Mouse (Mus musculus): ENCODE measurements around the gene Brwd1. TPM values are rescaled to one million over a fixed set of nuclear protein-coding genes. Genes with fewer than 3 reads are reported as not detected.
A peak's percentile ranks its signal among the peaks of the same experiment; 100 is the strongest.
"Not testable (repeated sequence)": the region's sequence is repeated elsewhere in the genome, so short reads cannot be mapped to it uniquely, and the experiment has no call there.

Brwd1 gene
- polyA plus RNA-seq, 1 experiment from 2014 or later: 17.6 TPM

DNA sequence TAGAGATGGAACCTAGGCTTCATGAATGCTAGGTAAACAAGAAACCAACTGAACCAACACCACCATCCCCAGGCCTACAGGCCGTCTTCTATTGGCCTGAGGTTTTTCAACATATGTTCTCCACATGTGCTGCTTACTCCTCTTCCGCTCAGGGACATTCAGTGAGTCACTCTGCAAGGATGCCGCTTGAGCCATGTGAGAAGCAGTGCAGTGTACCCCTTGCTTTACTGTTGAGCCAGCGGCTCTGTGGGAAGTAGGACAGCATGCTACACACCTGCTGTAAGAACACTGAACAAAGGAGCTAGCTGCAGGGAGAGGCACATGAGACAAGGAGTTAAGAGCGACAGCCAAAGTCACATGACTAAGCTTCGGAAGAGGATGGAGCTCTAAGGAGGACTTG lies 47.9 kb downstream of the Brwd1 start:
- 99% methylated on average over 6 of the region's 6 CpGs for WGBS (ENCODE audit: missing documents)
- Histone ChIP-seq H3K79me2 (ENCODE audit: inconsistent target) (no peaks in the 10 kb centered on the region), H3K27ac (no peak overlapping the region), H3K4me3 (ENCODE audit: inconsistent target) (no peak overlapping the region), H3K36me3 (ENCODE audit: inconsistent target) (peaks cover 93% of the 10 kb centered on the region)

DNA sequence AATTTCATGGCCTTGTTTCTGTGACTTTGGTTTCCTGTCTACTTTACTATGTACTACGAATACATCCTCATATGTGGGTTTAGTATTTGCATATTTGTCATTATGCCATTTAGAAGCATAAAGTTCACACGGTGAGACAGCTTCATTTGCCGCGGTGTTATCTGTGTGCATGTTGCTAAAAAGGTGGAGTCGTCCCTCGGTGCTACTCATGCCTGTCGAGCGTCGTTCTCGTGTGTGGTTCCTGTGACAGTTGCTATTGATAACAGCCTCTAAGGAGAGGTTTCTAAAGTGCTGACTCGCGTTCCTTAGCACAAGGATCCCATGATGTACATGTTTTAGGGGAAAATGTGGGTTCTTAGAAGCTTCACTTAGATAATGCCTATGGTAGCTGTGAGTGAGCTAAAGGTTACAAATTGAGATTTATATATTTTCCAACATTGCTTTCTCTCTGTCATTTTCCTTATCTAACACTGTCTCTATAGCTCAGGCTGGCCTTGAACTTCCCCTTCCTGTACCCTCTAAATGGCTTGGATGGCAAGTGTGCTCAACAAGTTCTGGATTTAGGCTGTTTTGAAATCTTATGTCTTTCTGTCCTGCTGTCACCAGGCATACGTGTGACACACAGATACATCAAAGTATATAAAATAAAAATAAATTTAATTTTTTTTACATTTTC lies 49.8 kb downstream of the Brwd1 start:
- Histone ChIP-seq H3K79me2 (ENCODE audit: inconsistent target) (no peaks in the 10 kb centered on the region), H3K27ac (no peak overlapping the region), H3K36me3 (ENCODE audit: inconsistent target) (peaks cover 82% of the 10 kb centered on the region), H3K4me3 (ENCODE audit: inconsistent target) (no peak overlapping the region)
- 90% methylated on average over 13 of the region's 13 CpGs for WGBS (ENCODE audit: missing documents)

DNA sequence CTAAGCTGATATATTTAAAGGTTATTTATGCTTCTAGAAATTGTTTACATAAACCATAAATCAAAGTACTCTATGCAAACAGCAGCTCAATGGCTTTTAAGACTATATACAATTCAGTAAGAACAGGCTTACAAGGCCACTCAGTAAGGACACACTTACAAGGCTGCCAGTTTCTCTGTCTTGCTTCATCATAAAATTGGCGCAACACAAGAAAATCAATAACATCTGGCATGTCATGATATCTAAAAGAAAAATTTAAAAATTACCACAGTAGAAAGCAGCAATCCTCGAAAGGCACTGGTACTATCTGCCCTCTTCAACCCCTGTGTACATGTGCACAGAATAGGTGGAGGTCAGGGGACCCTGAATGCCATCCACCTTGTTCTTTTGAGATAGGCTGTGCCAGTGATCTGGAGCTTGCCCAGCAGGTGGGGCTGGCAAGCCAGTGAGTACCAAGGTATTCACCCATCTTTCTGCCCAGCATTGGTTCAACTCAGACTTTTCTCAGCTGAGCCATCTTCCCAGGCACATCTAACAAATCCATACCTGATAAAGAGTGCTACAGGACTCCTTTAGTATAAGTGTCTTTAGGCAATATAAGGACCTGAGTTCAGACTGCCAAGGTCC lies 51.7 kb downstream of the Brwd1 start:
- no peaks in the 10 kb centered on the region for H3K79me2 ChIP-seq (ENCODE audit: inconsistent target)
- H3K27ac ChIP-seq: no peak overlapping the region
- peaks cover 79% of the 10 kb centered on the region for H3K36me3 ChIP-seq (ENCODE audit: inconsistent target)
- 96% methylated on average over 2 of the region's 2 CpGs for WGBS (ENCODE audit: missing documents)
- no peak overlapping the region for H3K4me3 ChIP-seq (ENCODE audit: inconsistent target)

DNA sequence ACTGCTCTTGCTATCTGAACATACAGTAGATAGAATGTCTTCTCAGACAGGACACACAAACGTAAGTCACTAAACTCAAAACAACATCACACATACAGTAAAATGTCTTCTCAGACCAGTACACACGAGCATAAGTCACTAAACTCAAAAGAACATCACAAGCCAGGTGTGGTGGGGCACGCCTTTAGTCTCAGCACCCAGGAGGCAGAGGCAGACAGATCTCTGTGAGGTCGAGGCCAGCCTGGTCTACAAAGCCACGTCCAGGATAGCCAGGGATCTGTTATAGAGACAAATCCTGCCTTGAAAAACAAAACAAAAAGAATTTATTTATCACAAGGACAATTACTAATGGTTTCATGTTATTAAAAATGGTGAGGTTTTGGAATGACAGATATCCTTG lies 56.1 kb downstream of the Brwd1 start:
- H3K4me3 ChIP-seq (ENCODE audit: inconsistent target): no peak overlapping the region
- H3K79me2 ChIP-seq (ENCODE audit: inconsistent target): no peaks in the 10 kb centered on the region
- 96% methylated on average over 5 of the region's 5 CpGs for WGBS (ENCODE audit: missing documents)
- H3K27ac ChIP-seq: no peak overlapping the region
- H3K36me3 ChIP-seq (ENCODE audit: inconsistent target): peaks cover 57% of the 10 kb centered on the region

DNA sequence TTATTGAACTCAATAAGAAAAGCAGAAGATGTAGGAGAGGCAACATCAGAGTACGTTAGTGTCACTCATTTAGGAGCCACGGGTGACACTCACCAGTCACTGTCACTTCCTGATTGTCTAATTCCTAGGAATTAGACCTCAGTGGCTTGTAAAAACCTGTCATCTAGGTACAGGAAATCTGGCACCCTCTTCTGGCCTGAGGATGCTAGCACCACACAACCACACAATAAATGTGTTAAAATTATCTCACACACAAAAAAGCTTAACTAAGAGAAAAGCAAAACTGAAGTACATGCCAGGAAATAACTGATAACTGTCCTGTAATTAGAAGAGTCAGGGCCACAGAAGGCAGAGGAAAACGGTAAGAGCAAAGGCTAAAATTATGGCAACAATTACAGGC lies 57.1 kb downstream of the Brwd1 start:
- Histone ChIP-seq H3K36me3 (ENCODE audit: inconsistent target) (peaks cover 54% of the 10 kb centered on the region), H3K4me3 (ENCODE audit: inconsistent target) (no peak overlapping the region), H3K27ac (no peak overlapping the region), H3K79me2 (ENCODE audit: inconsistent target) (no peaks in the 10 kb centered on the region)
- 73% methylated on average over 3 of the region's 3 CpGs for WGBS (ENCODE audit: missing documents)

DNA sequence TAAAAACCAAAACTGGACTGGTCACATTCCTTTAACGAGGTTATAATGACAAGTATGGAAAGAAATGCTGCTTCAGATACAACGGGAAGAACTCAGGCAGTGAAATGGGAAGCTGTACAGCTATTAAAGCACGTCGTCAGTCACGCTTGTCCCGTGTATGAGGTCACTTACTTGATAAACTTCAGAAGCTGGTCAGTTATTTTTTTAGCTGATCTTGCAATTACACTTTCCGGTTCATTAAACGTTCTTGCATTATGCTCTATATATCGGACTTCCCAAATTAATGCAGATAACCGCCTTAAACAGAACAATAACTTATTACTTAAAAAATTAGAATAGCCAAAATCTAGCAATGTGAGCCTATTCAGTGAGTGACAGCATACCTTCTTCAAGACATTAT lies 61.3 kb downstream of the Brwd1 start:
- WGBS (ENCODE audit: missing documents): 94% methylated on average over 10 of the region's 10 CpGs
- Histone ChIP-seq H3K36me3 (ENCODE audit: inconsistent target) (peaks cover 69% of the 10 kb centered on the region), H3K79me2 (ENCODE audit: inconsistent target) (no peaks in the 10 kb centered on the region), H3K4me3 (ENCODE audit: inconsistent target) (no peak overlapping the region), H3K27ac (no peak overlapping the region)

DNA sequence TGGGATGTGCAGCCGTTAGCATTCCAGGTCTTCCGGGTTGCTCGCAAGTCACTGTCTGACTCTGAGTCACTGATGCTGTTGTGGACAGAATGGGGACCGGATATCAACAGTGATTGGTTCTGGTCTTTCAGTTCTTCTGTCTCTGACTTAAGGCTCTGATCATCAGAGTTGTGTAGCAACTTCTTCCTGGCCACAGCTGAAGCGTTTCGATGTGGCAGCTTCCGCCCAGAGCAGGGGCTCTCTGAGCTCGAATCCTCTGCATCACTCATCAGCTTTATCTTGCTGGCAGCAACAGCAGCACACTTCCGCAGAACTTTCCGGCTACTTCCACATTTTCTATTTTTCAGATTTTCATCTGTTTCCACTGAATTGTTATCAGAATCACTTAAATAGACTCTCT lies 73.2 kb downstream of the Brwd1 start:
- H3K36me3 ChIP-seq (ENCODE audit: inconsistent target); H3K4me3 ChIP-seq (ENCODE audit: inconsistent target); H3K27ac ChIP-seq: not testable (repeated sequence)
- peaks cover 17% of the 10 kb centered on the region for H3K79me2 ChIP-seq (ENCODE audit: inconsistent target)
- WGBS (ENCODE audit: missing documents): no CpG with 5 or more reads among the region's 10 CpGs

DNA sequence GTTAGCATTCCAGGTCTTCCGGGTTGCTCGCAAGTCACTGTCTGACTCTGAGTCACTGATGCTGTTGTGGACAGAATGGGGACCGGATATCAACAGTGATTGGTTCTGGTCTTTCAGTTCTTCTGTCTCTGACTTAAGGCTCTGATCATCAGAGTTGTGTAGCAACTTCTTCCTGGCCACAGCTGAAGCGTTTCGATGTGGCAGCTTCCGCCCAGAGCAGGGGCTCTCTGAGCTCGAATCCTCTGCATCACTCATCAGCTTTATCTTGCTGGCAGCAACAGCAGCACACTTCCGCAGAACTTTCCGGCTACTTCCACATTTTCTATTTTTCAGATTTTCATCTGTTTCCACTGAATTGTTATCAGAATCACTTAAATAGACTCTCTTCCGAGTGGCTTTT lies 78.0 kb downstream of the Brwd1 start:
- not testable (repeated sequence) for H3K27ac ChIP-seq; H3K4me3 ChIP-seq (ENCODE audit: inconsistent target)
- Histone ChIP-seq H3K79me2 (ENCODE audit: inconsistent target) (peaks cover 30% of the 10 kb centered on the region), H3K36me3 (ENCODE audit: inconsistent target) (peaks cover 14% of the 10 kb centered on the region)
- WGBS (ENCODE audit: missing documents): no CpG with 5 or more reads among the region's 10 CpGs

DNA sequence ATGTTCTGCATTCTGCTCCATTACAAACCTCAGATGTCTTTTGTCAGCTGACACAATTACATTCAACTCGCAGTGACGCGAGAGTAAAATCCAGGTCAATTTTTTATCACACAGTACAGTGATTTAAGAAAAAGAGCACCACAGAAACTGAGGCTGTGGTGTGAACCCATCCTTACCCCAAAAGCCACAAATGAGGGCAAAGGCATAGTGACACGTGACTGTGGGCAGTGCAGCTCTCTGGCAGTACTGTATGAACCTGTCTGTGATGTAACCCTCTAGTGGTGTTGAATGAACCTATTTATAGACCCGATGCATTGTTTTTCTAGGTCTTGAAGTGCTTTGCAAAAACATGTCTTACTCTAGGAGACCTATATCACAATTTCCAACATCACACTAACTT lies 83.0 kb downstream of the Brwd1 start:
- Histone ChIP-seq H3K36me3 (ENCODE audit: inconsistent target) (peaks cover 14% of the 10 kb centered on the region), H3K27ac (no peak overlapping the region), H3K79me2 (ENCODE audit: inconsistent target) (peaks cover 12% of the 10 kb centered on the region), H3K4me3 (ENCODE audit: inconsistent target) (no peak overlapping the region)
- WGBS (ENCODE audit: missing documents): 67% methylated on average over 5 of the region's 5 CpGs

DNA sequence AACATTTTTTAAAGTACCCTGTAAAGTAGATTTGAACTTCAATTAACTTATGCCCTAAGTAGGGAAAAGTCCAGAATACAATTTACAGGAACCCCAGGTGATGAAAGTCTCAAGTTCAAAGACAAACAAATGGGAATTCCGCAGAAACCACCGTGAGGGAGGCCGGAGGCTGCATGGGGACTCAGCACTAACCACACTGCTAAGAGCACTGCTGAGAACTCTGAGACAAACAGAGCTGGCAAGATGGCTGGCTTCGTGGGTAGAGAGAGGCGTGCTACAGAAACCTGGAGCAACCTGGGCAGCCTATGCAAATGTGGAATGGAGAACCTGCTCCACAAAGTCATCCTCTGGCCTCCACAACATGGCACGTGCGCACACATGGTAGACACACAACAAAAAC lies 86.2 kb downstream of the Brwd1 start:
- WGBS (ENCODE audit: missing documents): 98% methylated on average over 7 of the region's 7 CpGs
- H3K27ac ChIP-seq: no peak overlapping the region

DNA sequence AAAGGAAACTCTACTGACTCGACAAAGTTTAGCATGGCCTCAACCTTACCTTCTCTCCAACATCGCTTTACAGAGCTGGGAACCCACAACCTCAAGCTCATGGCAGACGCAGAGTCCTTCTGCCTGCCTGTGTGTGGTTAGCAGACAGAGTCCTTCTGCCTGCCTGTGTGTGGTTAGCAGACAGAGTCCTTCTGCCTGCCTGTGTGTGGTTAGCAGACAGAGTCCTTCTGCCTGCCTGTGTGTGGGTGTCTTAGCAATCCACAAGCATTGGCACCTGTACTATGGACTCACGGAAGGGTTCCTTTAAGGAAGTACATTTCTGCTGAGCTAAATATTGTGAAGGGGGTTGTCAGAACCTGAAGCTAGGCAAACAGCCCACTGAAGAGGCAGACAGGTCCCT lies 87.8 kb downstream of the Brwd1 start:
- H3K36me3 ChIP-seq (ENCODE audit: inconsistent target); H3K4me3 ChIP-seq (ENCODE audit: inconsistent target); H3K79me2 ChIP-seq (ENCODE audit: inconsistent target); H3K27ac ChIP-seq: not testable (repeated sequence)
- 40% methylated on average over 4 of the region's 4 CpGs for WGBS (ENCODE audit: missing documents)

More for the DNA sequence above, 86.2 kb downstream of the Brwd1 start:
- H3K4me3 ChIP-seq (ENCODE audit: inconsistent target): no peak overlapping the region
- peaks cover 11% of the 10 kb centered on the region for H3K79me2 ChIP-seq (ENCODE audit: inconsistent target)
- no peaks in the 10 kb centered on the region for H3K36me3 ChIP-seq (ENCODE audit: inconsistent target)

DNA sequence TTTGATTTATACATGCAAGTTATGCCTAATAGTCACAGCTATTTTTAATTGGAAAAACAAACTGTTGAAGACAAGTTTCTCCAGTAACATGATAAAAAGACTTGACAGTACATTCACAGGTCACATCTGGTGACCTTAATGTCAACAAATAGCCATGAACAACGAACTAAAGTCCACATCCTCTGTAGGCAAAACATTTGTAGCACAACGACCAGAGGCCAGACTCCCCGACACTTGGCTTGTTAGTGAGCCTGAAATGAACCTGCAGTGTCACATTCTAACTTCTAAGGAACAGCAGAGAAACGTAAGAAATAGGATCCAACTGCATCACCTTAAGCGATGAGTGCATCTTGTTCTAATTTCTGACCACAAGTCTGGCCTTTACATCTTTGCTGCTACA lies 89.7 kb downstream of the Brwd1 start:
- H3K79me2 ChIP-seq (ENCODE audit: inconsistent target): no peaks in the 10 kb centered on the region; the same call in 1 of the 2 replicates
- WGBS (ENCODE audit: missing documents): 80% methylated on average over 5 of the region's 5 CpGs
- H3K4me3 ChIP-seq (ENCODE audit: inconsistent target): no peak overlapping the region
- no peak overlapping the region for H3K27ac ChIP-seq
- H3K36me3 ChIP-seq (ENCODE audit: inconsistent target): 0 out of 2 replicates have a peak, but pooled peaks cover 2% of the 10 kb centered on the region

DNA sequence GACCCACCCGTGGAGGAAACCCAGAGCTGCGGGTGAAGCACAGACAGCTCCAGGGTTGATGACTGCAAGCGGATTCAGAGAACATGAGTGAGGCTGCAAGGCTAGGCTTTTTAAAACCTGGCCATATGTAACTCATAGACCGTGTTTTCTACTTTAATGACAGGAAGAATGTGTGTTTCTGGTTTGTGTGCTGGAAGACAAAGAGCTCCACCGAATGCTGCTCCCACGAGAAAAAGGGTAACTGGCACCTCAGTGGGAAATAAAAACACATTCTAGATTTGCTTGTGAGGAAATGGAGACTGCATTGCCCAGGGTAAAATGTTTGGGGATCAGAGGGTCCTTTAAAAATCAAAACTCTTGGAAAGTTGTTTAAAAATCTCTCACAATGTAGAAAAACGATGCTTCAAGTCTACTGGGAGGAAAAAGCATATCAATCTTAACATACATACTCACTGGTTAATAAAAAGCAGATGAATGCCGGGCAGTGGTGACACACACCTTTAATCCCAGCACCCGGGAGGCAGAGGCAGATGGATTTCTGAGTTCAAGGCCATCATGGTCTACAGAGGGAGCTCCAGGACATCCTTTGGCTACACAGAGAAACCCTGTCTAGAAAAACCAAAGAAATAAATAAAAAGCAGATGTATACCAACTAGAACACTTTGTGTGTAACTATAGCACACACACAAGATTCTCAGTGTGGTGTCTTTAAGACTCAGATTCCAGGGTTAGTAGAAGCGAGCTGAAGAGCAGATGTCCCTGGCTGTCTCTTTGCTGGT lies 91.0 kb downstream of the Brwd1 start:
- Histone ChIP-seq H3K4me3 (ENCODE audit: inconsistent target) (peak overlapping the region; percentile 81), H3K79me2 (ENCODE audit: inconsistent target) (no peaks in the 10 kb centered on the region; the same call in 1 of the 2 replicates), H3K36me3 (ENCODE audit: inconsistent target) (0 out of 2 replicates have a peak, but pooled peaks cover 10% of the 10 kb centered on the region), H3K27ac (peak overlapping the region; percentile 57)
- 12% methylated on average over 10 of the region's 10 CpGs for WGBS (ENCODE audit: missing documents)

DNA sequence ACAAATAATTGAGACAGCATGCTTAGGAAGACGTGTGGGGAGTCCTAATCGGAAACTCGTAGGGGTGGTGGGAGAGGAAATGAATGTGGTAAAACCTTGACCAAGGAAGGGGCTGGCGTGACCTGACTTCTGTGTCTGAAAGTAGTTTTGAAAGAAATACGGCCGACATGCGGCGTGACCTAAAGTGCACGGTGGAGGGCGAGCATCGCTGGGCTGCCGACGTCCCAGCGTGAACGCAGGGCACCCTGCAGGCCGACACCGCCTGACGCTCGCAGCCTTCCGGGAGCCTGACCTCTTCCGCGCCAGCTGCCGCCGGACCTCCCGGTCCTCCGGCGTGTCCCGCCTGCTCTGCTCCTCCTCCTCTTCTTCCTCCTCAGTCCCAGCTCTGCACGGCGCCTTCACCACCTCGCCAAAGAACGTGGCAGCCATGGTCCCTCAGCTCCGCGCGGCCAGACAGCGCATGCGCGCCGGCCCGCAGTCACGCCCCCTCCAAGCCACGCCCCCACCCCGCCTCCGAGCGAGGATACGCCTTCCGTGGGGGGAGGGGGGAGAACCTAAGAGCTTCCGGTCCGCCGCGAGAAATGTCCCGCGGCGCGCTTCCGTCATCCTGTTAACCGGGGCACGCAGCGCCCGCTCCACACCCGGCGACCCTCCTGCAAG lies 91.7 kb downstream of the Brwd1 start, which contains the start of gene Psmg1:
Psmg1 (minus strand) TSS at position 499 of the 660 bp plus-strand sequence.
- WGBS (ENCODE audit: missing documents): under 1% methylated on average over 62 of the region's 62 CpGs
- H3K36me3 ChIP-seq (ENCODE audit: inconsistent target): 0 out of 2 replicates have a peak, but pooled peaks cover 10% of the 10 kb centered on the region
- H3K79me2 ChIP-seq (ENCODE audit: inconsistent target): no peaks in the 10 kb centered on the region; the same call in 1 of the 2 replicates
- peak within 1 kb of the TSS; percentile 57 for H3K27ac ChIP-seq
- H3K4me3 ChIP-seq (ENCODE audit: inconsistent target): peak within 1 kb of the TSS; percentile 81

All from macrophage (primary cell).